22 mouse cellular contexts compared by ENCODE assay signal in genomic region chr12:56064183-56064582, GRCm38 (mm10).
A peak's percentile ranks its signal among the peaks of the same experiment; 100 is the strongest.
DNase-seq lines count a peak whose midpoint lies in the region; ATAC-seq lines count a peak whose summit lies in the region.
"Had no signal": no experiment of that assay in that cellular context is flagged by ENCODE, and none has a peak within 500 bp of the region (broad histone marks: within the 10 kb centered on the region; RNA-seq: fewer than 3 reads in every experiment).

No protein-coding gene starts in this region.

- 43% methylated on average over 7 of the region's 7 CpGs for WGBS in hindbrain, embryonic 14.5 days
- WGBS in hindbrain, embryonic 10.5 days, result 81% methylated on average over 7 of the region's 7 CpGs
- WGBS in midbrain, embryonic 14.5 days, result 62% methylated on average over 7 of the region's 7 CpGs
- WGBS in midbrain, embryonic 13.5 days, result 58% methylated on average over 7 of the region's 7 CpGs

- H3K4me2 ChIP-seq in hindbrain, embryonic 14.5 days (replicated peaks), result no peak overlapping the region
- no peak overlapping the region for H3K4me2 ChIP-seq in midbrain, embryonic 14.5 days (ENCODE audit: low read length)
- no peak overlapping the region for H3K4me2 ChIP-seq in midbrain, embryonic 13.5 days (replicated peaks)
- H3K4me2 ChIP-seq: embryonic facial prominence, embryonic 13.5 days; forebrain, embryonic 15.5 days had no signal

- 0 out of 2 replicates have a peak, but pooled peaks cover 3% of the 10 kb centered on the region for H3K4me1 ChIP-seq in hindbrain, embryonic 14.5 days (replicated peaks; ENCODE audit: control insufficient read depth, insufficient read depth, low read length)
- no peaks in the 10 kb centered on the region for H3K4me1 ChIP-seq in hindbrain, embryonic 10.5 days (replicated peaks)
- no peaks in the 10 kb centered on the region for H3K4me1 ChIP-seq in midbrain, embryonic 14.5 days (ENCODE audit: control insufficient read depth, insufficient read depth, low read length)
- H3K4me1 ChIP-seq in midbrain, embryonic 13.5 days (replicated peaks), result no peaks in the 10 kb centered on the region
- H3K4me1 ChIP-seq: embryonic facial prominence, embryonic 13.5 days; forebrain, embryonic 15.5 days; heart, embryonic 10.5 days had no signal

- no peak overlapping the region for H3K27ac ChIP-seq in hindbrain, embryonic 14.5 days
- H3K27ac ChIP-seq in hindbrain, embryonic 10.5 days, result no peak overlapping the region
- H3K27ac ChIP-seq in midbrain, embryonic 14.5 days (replicated peaks; ENCODE audit: low read depth, low read length), result no peak overlapping the region
- H3K27ac ChIP-seq in midbrain, embryonic 13.5 days, result no peak overlapping the region
- H3K27ac ChIP-seq: embryonic facial prominence, embryonic 13.5 days; forebrain, embryonic 15.5 days; heart, embryonic 10.5 days had no signal

- no peak overlapping the region for H3K4me3 ChIP-seq in hindbrain, embryonic 14.5 days (replicated peaks; ENCODE audit: low read length)
- no peak overlapping the region for H3K4me3 ChIP-seq in hindbrain, embryonic 10.5 days
- no peak overlapping the region for H3K4me3 ChIP-seq in midbrain, embryonic 14.5 days (replicated peaks; ENCODE audit: low read depth, low read length)
- no peak overlapping the region for H3K4me3 ChIP-seq in midbrain, embryonic 13.5 days (replicated peaks)
- H3K4me3 ChIP-seq: embryonic facial prominence, embryonic 13.5 days; forebrain, embryonic 15.5 days; heart, embryonic 10.5 days had no signal

- no peak for ATAC-seq in hindbrain, embryonic 14.5 days (ENCODE audit: low FRiP score)
- no peak for ATAC-seq in midbrain, embryonic 14.5 days (ENCODE audit: low FRiP score, low TSS enrichment)
- no peak for ATAC-seq in midbrain, embryonic 13.5 days
- ATAC-seq: forebrain, embryonic 15.5 days; inflammation-experienced regulatory T-cells, adult 6 months; intestine, postnatal 0 days had no signal

- no peaks in the 10 kb centered on the region for H3K9me3 ChIP-seq in hindbrain, embryonic 14.5 days (ENCODE audit: control insufficient read depth, low read length)
- no peaks in the 10 kb centered on the region for H3K9me3 ChIP-seq in hindbrain, embryonic 10.5 days
- no peaks in the 10 kb centered on the region for H3K9me3 ChIP-seq in midbrain, embryonic 14.5 days (ENCODE audit: control insufficient read depth, low read length)
- H3K9me3 ChIP-seq in midbrain, embryonic 13.5 days, result no peaks in the 10 kb centered on the region
- H3K9me3 ChIP-seq: embryonic facial prominence, embryonic 13.5 days; forebrain, embryonic 15.5 days; heart, embryonic 10.5 days had no signal

- peak; percentile 25 for DNase-seq in hindbrain, embryonic 14.5 days (ENCODE audit: low spot score)
- DNase-seq in hindbrain, embryonic 10.5 days (ENCODE audit: low spot score), result no peak
- DNase-seq in midbrain, embryonic 14.5 days, result peak; percentile 65
- peak; percentile 6 for DNase-seq in brain, adult 2 months (ENCODE audit: low read depth, low spot score)
- DNase-seq in retina, embryonic 14.5 days (ENCODE audit: low spot score), result peak; percentile 73
- no peak for DNase-seq in urinary bladder, adult 2 months (ENCODE audit: low spot score)
- DNase-seq: adrenal gland, adult 2 months; adrenal gland, postnatal 25 days; cerebellum, adult 11 months; cerebellum, adult 8-10 months; cerebellum, postnatal 25 days; gastrocnemius, postnatal 10 days; heart, adult 18-20 months; heart, postnatal 10 days; heart, postnatal 4 days had no signal

- peaks cover 14% of the 10 kb centered on the region for H3K27me3 ChIP-seq in hindbrain, embryonic 14.5 days (ENCODE audit: control insufficient read depth, insufficient read depth, low read length)
- H3K27me3 ChIP-seq in hindbrain, embryonic 10.5 days (ENCODE audit: insufficient read depth, poor library complexity, severe bottlenecking), result 0 out of 2 replicates have a peak, but pooled peaks cover 4% of the 10 kb centered on the region
- H3K27me3 ChIP-seq in midbrain, embryonic 14.5 days (ENCODE audit: control insufficient read depth, insufficient read depth, low read length), result no peaks in the 10 kb centered on the region
- peaks cover 4% of the 10 kb centered on the region; the same call in 1 of the 2 replicates for H3K27me3 ChIP-seq in midbrain, embryonic 13.5 days
- H3K27me3 ChIP-seq: CH12.LX; embryonic facial prominence, embryonic 13.5 days had no signal

- H3K36me3 ChIP-seq in hindbrain, embryonic 14.5 days (replicated peaks; ENCODE audit: control insufficient read depth, insufficient read depth), result no peaks in the 10 kb centered on the region
- no peaks in the 10 kb centered on the region for H3K36me3 ChIP-seq in hindbrain, embryonic 10.5 days
- H3K36me3 ChIP-seq in midbrain, embryonic 14.5 days (ENCODE audit: control insufficient read depth, insufficient read depth, low read length), result no peaks in the 10 kb centered on the region
- H3K36me3 ChIP-seq in midbrain, embryonic 13.5 days, result no peaks in the 10 kb centered on the region
- H3K36me3 ChIP-seq: embryonic facial prominence, embryonic 13.5 days; forebrain, embryonic 15.5 days; heart, embryonic 10.5 days had no signal

- H3K9ac ChIP-seq in hindbrain, embryonic 14.5 days, result no peak overlapping the region
- H3K9ac ChIP-seq in midbrain, embryonic 14.5 days (replicated peaks; ENCODE audit: low read length), result no peak overlapping the region
- no peak overlapping the region for H3K9ac ChIP-seq in midbrain, embryonic 13.5 days (replicated peaks)
- H3K9ac ChIP-seq: embryonic facial prominence, embryonic 13.5 days; forebrain, embryonic 15.5 days had no signal

Comparison
In these comparisons a context has a peak if more than half of its experiments do, and no peak if none do; other contexts are left out.
1. DNase-seq: peak in hindbrain, embryonic 14.5 days (single experiment), midbrain, embryonic 14.5 days (single experiment), brain, adult 2 months (single experiment) and retina, embryonic 14.5 days (single experiment); none in hindbrain, embryonic 10.5 days (single experiment) and urinary bladder, adult 2 months (single experiment).